Mouse (Mus musculus): ENCODE measurements around the gene Fitm2. TPM values are rescaled to one million over a fixed set of nuclear protein-coding genes. Genes with fewer than 3 reads are reported as not detected.
"Not testable (repeated sequence)": the region's sequence is repeated elsewhere in the genome, so short reads cannot be mapped to it uniquely, and the experiment has no call there.

Fitm2 gene
- polyA plus RNA-seq, 1 experiment from 2014 or later: 13.9 TPM

GRCm38 (mm10) chr2:163468866-163469265 is 3.6 kb downstream of the Fitm2 start:
- 91% methylated on average over 6 of the region's 6 CpGs for WGBS
- H3K36me3 ChIP-seq (ENCODE audit: control insufficient read depth, insufficient read depth, low read length): no peaks in the 10 kb centered on the region
- no peak for ATAC-seq (ENCODE audit: insufficient read depth, low FRiP score, low TSS enrichment)

GRCm38 (mm10) chr2:163467585-163467984 is 4.8 kb downstream of the Fitm2 start:
- peaks cover 6% of the 10 kb centered on the region; the same call in 1 of the 2 replicates for H3K4me1 ChIP-seq (ENCODE audit: control insufficient read depth, insufficient read depth, low read length)
- no peaks in the 10 kb centered on the region for H3K36me3 ChIP-seq (ENCODE audit: control insufficient read depth, insufficient read depth, low read length)
- DNase-seq (ENCODE audit: low spot score): no peak
- no peak overlapping the region for H3K4me2 ChIP-seq (ENCODE audit: low read depth)
- WGBS: 90% methylated on average over 6 of the region's 6 CpGs
- no peak overlapping the region for H3K9ac ChIP-seq (ENCODE audit: low read length)
- ATAC-seq (ENCODE audit: insufficient read depth, low FRiP score, low TSS enrichment): no peak
- no peak overlapping the region for H3K4me3 ChIP-seq (ENCODE audit: low read depth, low read length)
- no peak overlapping the region for H3K27ac ChIP-seq (ENCODE audit: low read depth, low read length)
- no peaks in the 10 kb centered on the region for H3K27me3 ChIP-seq (ENCODE audit: control insufficient read depth, insufficient read depth, low read length)
- no peaks in the 10 kb centered on the region for H3K9me3 ChIP-seq (ENCODE audit: control insufficient read depth, low read length)

More at GRCm38 (mm10) chr2:163468866-163469265, 3.6 kb downstream of the Fitm2 start:
- no peak overlapping the region for H3K4me3 ChIP-seq (ENCODE audit: low read depth, low read length)
- H3K4me2 ChIP-seq (ENCODE audit: low read depth): no peak overlapping the region
- no peak overlapping the region for H3K9ac ChIP-seq (ENCODE audit: low read length)
- H3K27me3 ChIP-seq (ENCODE audit: control insufficient read depth, insufficient read depth, low read length): no peaks in the 10 kb centered on the region
- DNase-seq (ENCODE audit: low spot score): no peak
- peaks cover 6% of the 10 kb centered on the region; the same call in 1 of the 2 replicates for H3K4me1 ChIP-seq (ENCODE audit: control insufficient read depth, insufficient read depth, low read length)
- H3K27ac ChIP-seq (ENCODE audit: low read depth, low read length): no peak overlapping the region
- no peaks in the 10 kb centered on the region for H3K9me3 ChIP-seq (ENCODE audit: control insufficient read depth, low read length)

GRCm38 (mm10) chr2:163466771-163467170 is 5.7 kb downstream of the Fitm2 start:
- ATAC-seq (ENCODE audit: insufficient read depth, low FRiP score, low TSS enrichment): no peak
- 83% methylated on average over 8 of the region's 8 CpGs for whole genome bisulfite sequencing
- H3K4me3 ChIP-seq (ENCODE audit: low read depth, low read length): no peak overlapping the region

GRCm38 (mm10) chr2:163464562-163464961 is 7.9 kb downstream of the Fitm2 start:
- 71% methylated on average over 6 of the region's 6 CpGs for WGBS
- H3K4me1 ChIP-seq (ENCODE audit: control insufficient read depth, insufficient read depth, low read length): no peaks in the 10 kb centered on the region
- DNase-seq (ENCODE audit: low spot score) (no peak), ATAC-seq (ENCODE audit: insufficient read depth, low FRiP score, low TSS enrichment) (no peak)
- H3K9ac ChIP-seq (ENCODE audit: low read length): no peak overlapping the region
- H3K36me3 ChIP-seq (ENCODE audit: control insufficient read depth, insufficient read depth, low read length): no peaks in the 10 kb centered on the region
- H3K27me3 ChIP-seq (ENCODE audit: control insufficient read depth, insufficient read depth, low read length): no peaks in the 10 kb centered on the region
- H3K4me3 ChIP-seq (ENCODE audit: low read depth, low read length): no peak overlapping the region
- no peak overlapping the region for H3K27ac ChIP-seq (ENCODE audit: low read depth, low read length)
- no peaks in the 10 kb centered on the region for H3K9me3 ChIP-seq (ENCODE audit: control insufficient read depth, low read length)
- H3K4me2 ChIP-seq (ENCODE audit: low read depth): no peak overlapping the region

More at GRCm38 (mm10) chr2:163466771-163467170, 5.7 kb downstream of the Fitm2 start:
- peaks cover 5% of the 10 kb centered on the region; the same call in 1 of the 2 replicates for H3K4me1 ChIP-seq (ENCODE audit: control insufficient read depth, insufficient read depth, low read length)
- no peak overlapping the region for H3K9ac ChIP-seq (ENCODE audit: low read length)
- H3K4me2 ChIP-seq (ENCODE audit: low read depth): no peak overlapping the region
- no peaks in the 10 kb centered on the region for H3K27me3 ChIP-seq (ENCODE audit: control insufficient read depth, insufficient read depth, low read length)
- no peaks in the 10 kb centered on the region for H3K9me3 ChIP-seq (ENCODE audit: control insufficient read depth, low read length)
- no peak overlapping the region for H3K27ac ChIP-seq (ENCODE audit: low read depth, low read length)
- no peak for DNase-seq (ENCODE audit: low spot score)
- H3K36me3 ChIP-seq (ENCODE audit: control insufficient read depth, insufficient read depth, low read length): no peaks in the 10 kb centered on the region

- Histone ChIP-seq H3K4me1 (ENCODE audit: control insufficient read depth, insufficient read depth, low read length) (no peaks in the 10 kb centered on the region), H3K9me3 (ENCODE audit: control insufficient read depth, low read length) (no peaks in the 10 kb centered on the region), H3K27ac (ENCODE audit: low read depth, low read length) (no peak overlapping the region), H3K4me3 (ENCODE audit: low read depth, low read length) (no peak overlapping the region), H3K4me2 (ENCODE audit: low read depth) (no peak overlapping the region), H3K9ac (ENCODE audit: low read length) (no peak overlapping the region), H3K36me3 (ENCODE audit: control insufficient read depth, insufficient read depth, low read length) (no peaks in the 10 kb centered on the region), H3K27me3 (ENCODE audit: control insufficient read depth, insufficient read depth, low read length) (no peaks in the 10 kb centered on the region)
- 79% methylated on average over 4 of the region's 4 CpGs for WGBS
- no peak for DNase-seq (ENCODE audit: low spot score)
- no peak for ATAC-seq (ENCODE audit: insufficient read depth, low FRiP score, low TSS enrichment)
These were observed 8.4 kb downstream of the Fitm2 start for GRCm38 (mm10) chr2:163463998-163464397.

- Histone ChIP-seq H3K27me3 (ENCODE audit: control insufficient read depth, insufficient read depth, low read length) (0 out of 2 replicates have a peak, but pooled peaks cover 3% of the 10 kb centered on the region), H3K4me2 (ENCODE audit: low read depth) (no peak overlapping the region), H3K9ac (ENCODE audit: low read length) (no peak overlapping the region), H3K9me3 (ENCODE audit: control insufficient read depth, low read length) (no peaks in the 10 kb centered on the region), H3K4me3 (ENCODE audit: low read depth, low read length) (no peak overlapping the region), H3K36me3 (ENCODE audit: control insufficient read depth, insufficient read depth, low read length) (no peaks in the 10 kb centered on the region), H3K27ac (ENCODE audit: low read depth, low read length) (no peak overlapping the region), H3K4me1 (ENCODE audit: control insufficient read depth, insufficient read depth, low read length) (no peaks in the 10 kb centered on the region)
- WGBS: 71% methylated on average over 10 of the region's 10 CpGs
- ATAC-seq (ENCODE audit: insufficient read depth, low FRiP score, low TSS enrichment): no peak
- DNase-seq (ENCODE audit: low spot score): no peak
These were observed 9.1 kb downstream of the Fitm2 start for GRCm38 (mm10) chr2:163463251-163463769.

GRCm38 (mm10) chr2:163462801-163463200 is 9.6 kb downstream of the Fitm2 start:
- Histone ChIP-seq H3K4me1 (ENCODE audit: control insufficient read depth, insufficient read depth, low read length) (no peaks in the 10 kb centered on the region), H3K36me3 (ENCODE audit: control insufficient read depth, insufficient read depth, low read length) (no peaks in the 10 kb centered on the region), H3K9ac (ENCODE audit: low read length) (no peak overlapping the region), H3K4me2 (ENCODE audit: low read depth) (no peak overlapping the region), H3K9me3 (ENCODE audit: control insufficient read depth, low read length) (no peaks in the 10 kb centered on the region), H3K4me3 (ENCODE audit: low read depth, low read length) (no peak overlapping the region), H3K27ac (ENCODE audit: low read depth, low read length) (no peak overlapping the region), H3K27me3 (ENCODE audit: control insufficient read depth, insufficient read depth, low read length) (0 out of 2 replicates have a peak, but pooled peaks cover 3% of the 10 kb centered on the region)
- no peak for ATAC-seq (ENCODE audit: insufficient read depth, low FRiP score, low TSS enrichment)
- 79% methylated on average over 11 of the region's 11 CpGs for WGBS
- no peak for DNase-seq (ENCODE audit: low spot score)

GRCm38 (mm10) chr2:163462386-163462785 is 10.0 kb downstream of the Fitm2 start:
- Histone ChIP-seq H3K9me3 (ENCODE audit: control insufficient read depth, low read length) (no peaks in the 10 kb centered on the region), H3K9ac (ENCODE audit: low read length) (no peak overlapping the region), H3K27me3 (ENCODE audit: control insufficient read depth, insufficient read depth, low read length) (0 out of 2 replicates have a peak, but pooled peaks cover 3% of the 10 kb centered on the region), H3K36me3 (ENCODE audit: control insufficient read depth, insufficient read depth, low read length) (no peaks in the 10 kb centered on the region), H3K27ac (ENCODE audit: low read depth, low read length) (no peak overlapping the region), H3K4me2 (ENCODE audit: low read depth) (no peak overlapping the region), H3K4me1 (ENCODE audit: control insufficient read depth, insufficient read depth, low read length) (no peaks in the 10 kb centered on the region), H3K4me3 (ENCODE audit: low read depth, low read length) (no peak overlapping the region)
- 85% methylated on average over 5 of the region's 5 CpGs for WGBS
- no peak for DNase-seq (ENCODE audit: low spot score)
- no peak for ATAC-seq (ENCODE audit: insufficient read depth, low FRiP score, low TSS enrichment)

GRCm38 (mm10) chr2:163461307-163461706 is 11.1 kb downstream of the Fitm2 start:
- H3K27me3 ChIP-seq (ENCODE audit: control insufficient read depth, insufficient read depth, low read length); H3K4me2 ChIP-seq (ENCODE audit: low read depth); H3K4me3 ChIP-seq (ENCODE audit: low read depth, low read length); H3K4me1 ChIP-seq (ENCODE audit: control insufficient read depth, insufficient read depth, low read length); H3K9me3 ChIP-seq (ENCODE audit: control insufficient read depth, low read length); H3K9ac ChIP-seq (ENCODE audit: low read length); H3K27ac ChIP-seq (ENCODE audit: low read depth, low read length); H3K36me3 ChIP-seq (ENCODE audit: control insufficient read depth, insufficient read depth, low read length); ATAC-seq (ENCODE audit: insufficient read depth, low FRiP score, low TSS enrichment); DNase-seq (ENCODE audit: low spot score): not testable (repeated sequence)
- WGBS: 93% methylated on average over 8 of the region's 9 CpGs
